8 mouse cellular contexts compared by ENCODE assay signal in the genomic region with DNA sequence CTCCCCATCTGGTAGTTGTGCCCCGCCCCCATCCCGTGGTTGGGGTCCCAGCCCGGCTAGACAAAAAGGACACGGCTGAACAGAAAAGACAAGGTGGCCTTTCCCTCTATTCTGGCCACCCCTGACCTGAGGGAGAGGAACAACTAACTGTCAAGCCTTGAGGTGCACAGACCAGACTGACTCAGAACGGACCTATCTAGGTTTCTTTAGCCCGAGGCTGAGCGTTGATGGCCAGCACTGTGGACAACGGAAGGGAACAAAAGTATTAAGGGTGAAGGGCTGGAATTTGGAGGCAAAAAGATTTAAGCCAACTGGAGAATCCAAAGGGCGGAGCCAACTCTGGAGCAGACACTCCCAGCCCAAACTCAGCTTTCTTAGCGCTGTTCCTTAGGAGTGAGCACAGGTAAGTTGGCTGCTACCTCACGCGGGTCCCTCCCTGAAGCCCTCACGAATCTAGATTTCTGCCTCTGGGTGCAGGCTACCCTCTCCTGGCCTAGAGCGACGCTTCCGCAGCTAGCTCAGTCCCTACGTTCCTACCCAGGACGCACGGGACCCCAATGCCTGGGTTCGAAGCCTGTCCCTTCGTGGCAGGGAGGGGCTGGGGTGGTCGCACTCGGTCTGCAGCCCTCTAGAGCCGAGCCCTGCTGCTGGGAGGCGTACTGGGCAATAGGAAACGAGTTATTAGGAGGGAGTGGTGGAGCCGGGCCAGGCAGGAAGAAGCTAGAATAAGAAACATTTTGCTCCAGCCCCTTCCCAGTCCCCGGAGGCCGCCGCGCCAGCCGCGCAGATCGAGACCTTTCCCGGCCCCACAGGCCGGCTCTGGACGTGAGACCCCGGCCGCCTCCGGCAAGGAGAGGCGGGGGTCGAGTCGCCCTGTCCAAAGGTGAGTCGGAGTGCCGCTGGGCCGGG. TPM values are rescaled to one million over a fixed set of nuclear protein-coding genes. Genes with fewer than 3 reads are reported as not detected.
DNase-seq lines count a peak whose midpoint lies in the region; ATAC-seq and TF ChIP-seq lines count a peak whose summit lies in the region.

Gene Acvrl1 (plus strand): TSS at position 342 of the 909 bp plus-strand sequence.

- peaks cover 85% of the 10 kb centered on the region for H3K27me3 ChIP-seq in E14TG2a.4 (ENCODE audit: insufficient read depth, low read length)
- peaks cover 8% of the 10 kb centered on the region for H3K27me3 ChIP-seq in hindbrain, postnatal 0 days (ENCODE audit: insufficient read depth, low read length)
- H3K27me3 ChIP-seq in liver, embryonic 11.5 days (replicated peaks; ENCODE audit: control insufficient read depth, insufficient read depth, low read length), result peaks cover 68% of the 10 kb centered on the region

- H3K4me1 ChIP-seq in E14TG2a.4 (replicated peaks; ENCODE audit: low read depth, low read length), result peaks cover 64% of the 10 kb centered on the region
- H3K4me1 ChIP-seq in hindbrain, postnatal 0 days (ENCODE audit: insufficient read depth, low read length), result peaks cover 4% of the 10 kb centered on the region
- peaks cover 10% of the 10 kb centered on the region for H3K4me1 ChIP-seq in liver, embryonic 11.5 days (replicated peaks; ENCODE audit: control insufficient read depth, insufficient read depth, low read length)
- H3K4me1 ChIP-seq in olfactory bulb, adult 2 months (ENCODE audit: control insufficient read depth, insufficient read depth, low read length), result peaks cover 16% of the 10 kb centered on the region

- H3K9ac ChIP-seq in hindbrain, postnatal 0 days (replicated peaks; ENCODE audit: low read length), result no peak within 1 kb of the TSS
- no peak within 1 kb of the TSS for H3K9ac ChIP-seq in liver, embryonic 11.5 days (ENCODE audit: low read depth, low read length)

- H3K4me3 ChIP-seq in E14TG2a.4 (replicated peaks; ENCODE audit: low read length), result peak within 1 kb of the TSS; percentile 72
- H3K4me3 ChIP-seq in hindbrain, postnatal 0 days (ENCODE audit: low read length), result peak within 1 kb of the TSS; percentile 28
- H3K4me3 ChIP-seq in liver, embryonic 11.5 days (ENCODE audit: low read depth, low read length), result peak within 1 kb of the TSS; percentile 19
- H3K4me3 ChIP-seq in olfactory bulb, adult 2 months (ENCODE audit: insufficient read depth, low read depth, low read length), result peak within 1 kb of the TSS; percentile 22

- peak within 1 kb of the TSS; percentile 57 for H3K4me2 ChIP-seq in hindbrain, postnatal 0 days (ENCODE audit: low read depth, low read length)
- H3K4me2 ChIP-seq in liver, embryonic 11.5 days, result peak within 1 kb of the TSS; percentile 53

- ATAC-seq in hindbrain, postnatal 0 days, result no peak
- no peak for ATAC-seq in liver, embryonic 11.5 days (replicated peaks; ENCODE audit: low FRiP score)

- no peaks in the 10 kb centered on the region for H3K36me3 ChIP-seq in E14TG2a.4 (ENCODE audit: insufficient read depth, low read length)
- no peaks in the 10 kb centered on the region for H3K36me3 ChIP-seq in hindbrain, postnatal 0 days (ENCODE audit: insufficient read depth, low read length)
- no peaks in the 10 kb centered on the region for H3K36me3 ChIP-seq in liver, embryonic 11.5 days (ENCODE audit: control insufficient read depth, insufficient read depth, low read length)

- no peak for TF ChIP-seq POLR2A in olfactory bulb, adult 2 months (IDR thresholded peaks at IDR 0.05; ENCODE audit: insufficient read depth, low read depth, low read length)

- no peak for DNase-seq in adrenal gland, postnatal 25 days
- peak in 1 of 2 experiments; percentile 77 for DNase-seq in gastrocnemius, postnatal 4 days (ENCODE audit: low spot score in 2 of 2)
- no peak for DNase-seq in hindbrain, postnatal 0 days (ENCODE audit: low spot score)
- DNase-seq in liver, embryonic 11.5 days (ENCODE audit: low spot score), result no peak
- no peak for DNase-seq in right cerebral cortex, adult 2 months (ENCODE audit: low spot score in 2 of 2)
- no peak for DNase-seq in layer of hippocampus, postnatal 10 days (ENCODE audit: low spot score in 2 of 2)

- no peak within 1 kb of the TSS for H3K27ac ChIP-seq in hindbrain, postnatal 0 days
- H3K27ac ChIP-seq in liver, embryonic 11.5 days (ENCODE audit: low read depth, low read length), result no peak within 1 kb of the TSS
- no peak within 1 kb of the TSS for H3K27ac ChIP-seq in olfactory bulb, adult 2 months (ENCODE audit: insufficient read depth, low read depth, low read length)

- 7% methylated on average over 46 of the region's 46 CpGs for WGBS in hindbrain, postnatal 0 days
- 5% methylated on average over 46 of the region's 46 CpGs for WGBS in liver, embryonic 11.5 days
- WGBS in olfactory bulb, adult 2 months, result 13% methylated on average over 46 of the region's 46 CpGs

- TF ChIP-seq CTCF in E14TG2a.4 (conservative IDR thresholded peaks at IDR 0.05; ENCODE audit: low read length), result no peak
- no peak for TF ChIP-seq CTCF in hindbrain, postnatal 0 days (IDR thresholded peaks at IDR 0.05; ENCODE audit: low read depth)
- no peak for TF ChIP-seq CTCF in olfactory bulb, adult 2 months (IDR thresholded peaks at IDR 0.05; ENCODE audit: insufficient read depth, low read depth, low read length)

- peaks cover 7% of the 10 kb centered on the region for H3K9me3 ChIP-seq in E14TG2a.4 (ENCODE audit: low read length)
- no peaks in the 10 kb centered on the region for H3K9me3 ChIP-seq in hindbrain, postnatal 0 days (ENCODE audit: low read length)
- H3K9me3 ChIP-seq in liver, embryonic 11.5 days (ENCODE audit: control insufficient read depth, low read length), result no peaks in the 10 kb centered on the region

RNA-seq across cellular contexts. Expression of gene Acvrl1, which starts in this region (rescaled TPM):
- 11.1 and 15.5 TPM in 2 replicates for total RNA-seq in adrenal gland, postnatal 25 days (2021)
- total RNA-seq in gastrocnemius, postnatal 4 days (2021), result 10 to 100 TPM; 24.6 to 28.1 TPM
- total RNA-seq in hindbrain, postnatal 0 days (2014; rRNA removed), result 16.8 and 21.6 TPM in 2 replicates
- polyA plus RNA-seq in hindbrain, postnatal 0 days (2015; fragmentation: Nextera tagmentation; extraction: Ambion mirVana), result 7.0 and 7.3 TPM in 2 replicates
- 2.5 TPM in 2 replicates for polyA plus RNA-seq in liver, embryonic 11.5 days (2014; fragmentation: Nextera tagmentation; extraction: Ambion mirVana)
- polyA plus RNA-seq in olfactory bulb, adult 2 months (2012; ENCODE audit: insufficient read depth, insufficient read length, low replicate concordance, missing spikeins), result not detected in 2 replicates
- 1 to 10 TPM; 9.0 to 9.8 TPM for total RNA-seq in layer of hippocampus, postnatal 10 days (2021)

Comparison
In these comparisons a context has a peak if more than half of its experiments do, and no peak if none do; other contexts are left out.
1. H3K4me3 ChIP-seq: peak in every context shown above with its lines; median percentile 72 in E14TG2a.4; 28 in hindbrain, postnatal 0 days; 22 in olfactory bulb, adult 2 months; 19 in liver, embryonic 11.5 days.